Mouse (Mus musculus): ENCODE measurements around the gene Psmg3. TPM values are rescaled to one million over a fixed set of nuclear protein-coding genes. Genes with fewer than 3 reads are reported as not detected.

Gene Psmg3
- 36.8 and 42.3 TPM in 2 replicates for polyA plus RNA-seq (2021; fragmentation: Nextera tagmentation)
- long read RNA-seq, experiment 1, transcript Psmg3-201 (3 exons, 883 nt): major isoform, 27 of 31 reads
- long read RNA-seq, experiment 1, partial matches to known transcripts: 4 of 31 reads
- long read RNA-seq, experiment 1, other reads (novel, unspliced or antisense): 0 of 31 reads
- long read RNA-seq, experiment 2, partial matches to known transcripts: 0 of 3 reads
- long read RNA-seq, experiment 2, other reads (novel, unspliced or antisense): 0 of 3 reads

GRCm38 (mm10) chr5:139826357-139827055 lies at the start of gene Psmg3, which contains the start of gene Gm26938:
TSS of gene Psmg3 (minus strand) at chr5:139826885.
TSS of gene Gm26938 (minus strand) at chr5:139826407.

GRCm38 (mm10) chr5:139819538-139820181 lies 7.0 kb downstream of the Psmg3 start, which contains the start of gene Tmem184a:
TSS of gene Tmem184a (minus strand) at chr5:139819917.

DNA sequence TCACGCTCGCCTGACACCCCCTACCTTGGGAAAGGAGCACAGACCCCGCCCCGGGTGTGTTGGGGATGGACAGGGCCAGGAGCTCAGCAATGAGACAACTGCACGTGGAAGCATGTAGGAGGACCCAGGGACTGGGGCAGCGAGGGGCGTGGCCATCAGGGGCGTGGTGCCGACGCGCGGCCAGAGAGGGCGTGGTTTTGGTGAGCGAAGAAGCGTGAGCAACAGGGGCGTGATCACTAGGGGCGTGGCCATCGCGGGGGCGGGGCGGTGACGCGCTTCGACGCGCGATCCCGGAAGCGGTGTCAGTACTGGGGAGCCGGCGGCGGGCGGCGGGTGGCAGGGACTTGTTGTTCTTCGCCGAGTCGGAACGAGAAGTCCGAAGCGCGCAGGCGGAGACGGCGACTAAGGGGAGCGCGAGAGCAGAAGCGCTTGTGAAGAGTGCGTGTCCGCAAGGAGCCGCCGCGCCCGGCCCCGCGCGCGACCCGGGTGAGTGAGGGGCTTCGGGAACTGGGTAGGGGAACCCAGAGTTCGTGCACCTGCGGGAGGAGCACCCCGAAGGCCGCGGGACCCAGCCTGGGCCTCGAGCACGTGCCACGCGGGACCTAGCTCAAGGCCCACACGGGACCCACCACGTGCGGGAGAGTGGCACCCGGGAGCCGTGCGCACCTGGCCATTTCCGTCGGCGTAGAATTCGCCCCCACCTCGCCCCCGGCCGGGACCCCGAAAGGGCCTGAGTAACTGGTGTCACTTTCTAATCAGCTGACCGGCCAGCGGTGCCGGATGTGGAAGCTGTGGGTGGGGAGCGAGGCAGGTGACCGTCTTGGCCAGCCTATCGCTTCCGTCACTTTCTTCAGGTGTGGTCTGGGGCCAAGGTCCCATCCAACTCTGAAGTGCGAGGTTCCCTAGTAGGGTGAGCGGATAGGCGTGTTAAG lies 35.2 kb downstream of the Psmg3 start, which contains the start of gene Mafk:
Gene Mafk, plus strand, starts transcription at position 287 of the 932 bp plus-strand sequence.

DNA sequence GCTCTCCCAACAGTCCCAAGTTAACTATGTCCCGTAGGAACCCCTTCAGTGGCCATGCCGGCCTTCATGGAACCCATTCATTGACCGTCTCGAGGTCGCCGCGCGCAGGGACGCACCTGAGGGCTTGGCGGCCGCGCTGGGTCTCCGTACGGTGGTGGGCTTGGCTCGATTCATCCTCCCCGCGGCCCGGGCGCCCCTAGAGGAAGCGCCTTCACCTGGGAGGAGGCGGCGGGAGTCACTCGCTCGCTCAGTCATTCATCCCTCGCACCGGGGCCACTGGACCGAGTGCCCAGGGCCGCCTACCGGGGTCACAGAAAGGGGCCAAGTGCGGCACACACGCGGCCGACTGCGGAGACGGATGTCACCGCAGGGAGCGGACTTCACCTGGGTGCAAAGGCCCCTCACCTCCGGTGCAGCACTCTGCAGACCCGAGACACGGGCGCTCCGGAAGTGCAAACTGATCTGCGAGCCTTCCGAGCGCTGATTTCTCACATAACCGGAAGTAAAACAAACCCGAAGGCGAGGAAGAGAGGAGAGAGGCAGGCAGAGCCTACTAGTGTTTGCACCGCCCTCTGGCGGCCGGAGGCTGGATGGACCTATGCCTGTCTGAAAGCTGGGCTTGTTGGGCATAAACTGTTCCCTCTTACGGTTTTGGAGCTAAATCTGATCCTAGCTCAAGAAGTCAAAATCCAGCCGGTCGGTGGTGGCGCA lies 51.3 kb downstream of the Psmg3 start, which contains the start of gene Ints1:
Gene Ints1, minus strand, starts transcription at position 459 of the 711 bp plus-strand sequence.

Other genes starting within 250 kb of the Psmg3 start
- gene Micall2, start 90.5 kb downstream of the Psmg3 start, polyA plus RNA-seq (2021; fragmentation: Nextera tagmentation): 1.5 and 1.9 TPM in 2 replicates
- gene Ints1, start 51.2 kb downstream of the Psmg3 start, polyA plus RNA-seq (2021; fragmentation: Nextera tagmentation): 17.1 and 20.3 TPM in 2 replicates
- gene Mafk, start 35.4 kb downstream of the Psmg3 start, polyA plus RNA-seq (2021; fragmentation: Nextera tagmentation): 1.0 and 1.6 TPM in 2 replicates
- gene Tmem184a, start 7.0 kb downstream of the Psmg3 start, polyA plus RNA-seq (2021; fragmentation: Nextera tagmentation): 0.09 and 1.6 TPM in 2 replicates
- not detected in 2 replicates for gene Gm26938, start 478 bp downstream of the Psmg3 start, polyA plus RNA-seq (2021; fragmentation: Nextera tagmentation)
- gene Elfn1, start 81.1 kb upstream of the Psmg3 start, polyA plus RNA-seq (2021; fragmentation: Nextera tagmentation): 4.3 and 5.0 TPM in 2 replicates

Measured in layer of hippocampus, adult 6 months (tissue).